Mouse (Mus musculus) heart, adult 8-10 months (tissue): ENCODE results near the gene Itpkb. TPM values are rescaled to one million over a fixed set of nuclear protein-coding genes. Genes with fewer than 3 reads are reported as not detected.
"Not testable (repeated sequence)": the region's sequence is repeated elsewhere in the genome, so short reads cannot be mapped to it uniquely, and the experiment has no call there.

Experiments used
- DNase-seq: peaks from one replicate; pipeline ENCODE4 v3.0.0; 2022; ENCODE audit warnings: low spot score
- total RNA-seq, 4 experiments: library from RNA; stranded (reverse); gene quantifications; 2 replicates each; pipeline ENCODE4 v1.2.4; 2022

Gene Itpkb
- total RNA-seq, 4 experiments from 2014 or later: 40.9 to 59.4 (median 57.3) TPM

DNA sequence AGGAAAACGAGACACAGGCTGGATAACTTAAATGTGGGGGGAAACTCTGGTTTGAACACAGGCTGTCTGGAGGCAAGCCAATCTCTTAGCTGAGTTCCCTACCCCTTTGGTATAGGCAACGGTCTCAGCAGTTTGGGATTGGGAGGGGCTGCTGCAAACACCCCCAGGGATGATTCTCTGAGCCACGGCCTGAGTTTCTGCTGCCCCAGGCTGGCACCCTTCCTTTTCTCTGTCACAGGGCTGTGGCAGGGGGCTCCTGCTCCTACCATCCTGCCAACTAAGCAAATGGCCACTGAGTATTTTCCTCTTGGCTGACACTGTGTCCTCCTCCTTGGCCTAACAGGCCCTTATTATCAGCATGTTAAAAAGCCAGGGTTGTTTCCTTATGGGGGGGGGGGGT, 37.3 kb downstream of the Itpkb start:
- no peak for DNase-seq

DNA sequence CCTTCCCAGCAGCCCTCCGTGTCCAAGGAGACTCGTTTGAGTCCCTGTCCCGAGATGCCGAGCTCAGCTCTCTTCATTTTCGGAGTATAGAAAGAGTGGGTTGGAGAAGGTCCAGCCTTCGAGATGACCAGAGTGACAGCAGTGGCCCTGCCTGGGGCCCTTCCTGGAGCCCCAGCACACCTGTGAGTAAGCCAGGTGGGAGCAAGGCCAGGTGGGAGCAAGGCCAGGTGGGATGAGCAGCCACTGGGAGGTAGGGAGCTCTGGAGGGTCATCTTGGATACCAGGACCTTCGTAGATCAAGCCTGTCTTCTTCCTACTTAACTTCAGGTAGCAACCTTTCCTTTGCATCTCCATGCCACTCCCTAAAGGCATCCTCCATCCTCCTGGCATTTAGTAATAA, 37.8 kb downstream of the Itpkb start:
- DNase-seq: no peak

DNA sequence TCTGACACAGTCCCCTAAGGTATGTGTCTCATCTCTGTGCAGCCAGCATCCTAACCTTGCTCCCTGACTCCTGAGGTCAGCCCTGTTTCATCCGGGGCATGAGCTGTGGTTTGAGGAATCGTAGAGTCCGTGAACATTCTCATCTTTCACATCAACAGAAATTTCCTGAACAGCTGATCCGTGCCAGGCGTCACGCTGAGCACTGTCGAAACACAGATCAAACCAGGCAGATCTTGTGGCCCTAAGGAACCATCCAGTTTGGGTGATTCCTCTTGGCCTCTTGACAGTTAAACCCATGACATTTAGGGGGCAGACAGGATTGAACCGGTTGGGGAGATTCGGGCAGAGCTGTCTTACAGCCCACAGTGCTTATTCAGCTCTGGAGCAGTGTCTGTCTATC, 38.4 kb downstream of the Itpkb start:
- no peak for DNase-seq

DNA sequence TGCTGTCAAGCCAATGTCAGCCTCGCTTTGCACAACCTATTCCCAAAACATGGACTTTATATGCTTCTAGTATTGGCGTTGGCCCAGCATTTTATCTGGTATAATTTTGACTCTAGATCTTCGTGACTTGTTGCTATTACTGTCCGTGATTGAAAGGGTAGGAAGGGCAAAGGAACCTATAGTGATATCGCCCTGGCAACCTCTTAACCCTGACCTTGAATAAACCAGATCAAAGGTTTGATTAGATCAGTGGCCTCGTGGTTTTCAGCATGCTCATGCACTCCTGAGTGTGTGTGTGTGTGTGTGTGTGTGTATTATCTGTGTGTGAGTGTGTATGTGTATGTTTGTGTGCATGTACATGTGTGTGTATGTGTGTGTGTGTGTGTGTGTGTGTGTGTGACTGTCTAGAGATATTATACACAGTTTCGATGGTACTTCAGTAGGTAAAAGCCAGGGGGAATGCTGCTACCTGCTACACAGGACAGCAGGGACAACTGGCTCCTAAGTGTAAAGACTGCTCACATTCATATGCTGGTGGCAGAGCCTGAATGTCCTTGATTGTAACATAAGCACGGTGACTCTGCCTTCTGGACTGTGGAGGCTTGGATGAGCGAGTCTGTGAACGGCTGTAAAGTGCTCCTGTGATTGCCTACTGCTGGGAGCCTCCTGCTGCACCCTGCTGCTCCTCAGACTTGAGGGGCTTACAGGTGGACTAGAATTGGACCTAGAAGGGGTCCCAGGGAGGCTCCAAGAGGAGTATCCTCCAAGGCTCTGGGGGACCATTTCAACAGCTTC, 40.8 kb downstream of the Itpkb start:
- DNase-seq: no peak

DNA sequence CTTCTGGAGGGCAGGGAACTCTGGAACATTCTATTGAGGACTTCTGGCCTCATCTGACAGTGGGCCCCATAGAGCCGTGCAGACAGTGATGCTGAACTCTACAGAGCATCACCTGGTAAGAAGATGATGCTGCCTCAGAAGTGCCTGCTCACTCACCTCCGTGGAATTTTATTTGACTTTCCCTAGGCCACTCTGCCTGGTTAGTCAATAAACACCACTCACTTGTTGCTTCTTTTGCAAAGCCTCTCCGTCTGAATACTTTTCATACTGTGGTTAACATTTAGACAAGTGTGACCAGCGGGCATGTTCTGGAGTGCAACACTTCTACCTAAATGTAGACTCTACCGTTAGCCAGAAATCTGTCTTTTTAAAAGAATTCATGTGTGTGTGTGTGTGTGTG, 42.0 kb downstream of the Itpkb start:
- not testable (repeated sequence) for DNase-seq

DNA sequence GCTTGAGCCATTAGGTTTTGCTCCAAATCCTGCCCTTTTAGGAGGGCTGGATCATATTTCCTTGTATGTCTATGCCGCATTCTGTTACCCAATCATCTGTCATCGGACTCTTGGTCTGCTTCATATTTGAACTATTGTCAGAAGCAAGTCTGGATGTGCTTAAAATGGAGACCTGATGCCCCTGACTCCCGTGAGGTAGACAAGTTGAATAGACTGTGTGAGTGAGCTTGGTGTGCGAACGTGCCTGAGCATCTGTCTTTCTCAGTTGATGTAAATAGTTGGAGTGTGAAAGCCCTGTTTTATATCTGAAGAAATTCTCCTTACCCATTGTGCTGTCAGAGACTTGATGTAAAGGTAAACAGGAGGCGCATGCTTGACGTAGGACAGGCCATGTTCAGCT, 46.3 kb downstream of the Itpkb start:
- no peak for DNase-seq

DNA sequence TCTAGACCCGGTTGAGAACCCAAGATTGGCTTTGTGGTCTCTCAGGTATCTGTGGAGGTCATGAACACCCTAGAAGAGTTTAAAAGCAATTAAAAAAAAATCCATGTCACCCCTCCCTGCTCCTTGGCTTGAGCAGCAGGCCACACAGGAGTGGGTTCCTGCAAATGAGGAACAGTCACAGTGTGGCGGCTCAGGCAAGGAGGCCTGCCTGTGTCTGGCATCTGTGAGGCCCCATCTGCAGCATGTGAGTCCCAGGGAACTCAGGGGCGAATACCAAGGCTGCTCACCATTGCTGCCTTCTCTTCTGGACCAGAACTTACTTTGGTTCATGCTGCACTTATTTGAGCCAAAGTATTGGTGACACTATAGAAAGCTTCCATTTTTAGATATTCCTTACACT, 49.3 kb downstream of the Itpkb start:
- DNase-seq: no peak

DNA sequence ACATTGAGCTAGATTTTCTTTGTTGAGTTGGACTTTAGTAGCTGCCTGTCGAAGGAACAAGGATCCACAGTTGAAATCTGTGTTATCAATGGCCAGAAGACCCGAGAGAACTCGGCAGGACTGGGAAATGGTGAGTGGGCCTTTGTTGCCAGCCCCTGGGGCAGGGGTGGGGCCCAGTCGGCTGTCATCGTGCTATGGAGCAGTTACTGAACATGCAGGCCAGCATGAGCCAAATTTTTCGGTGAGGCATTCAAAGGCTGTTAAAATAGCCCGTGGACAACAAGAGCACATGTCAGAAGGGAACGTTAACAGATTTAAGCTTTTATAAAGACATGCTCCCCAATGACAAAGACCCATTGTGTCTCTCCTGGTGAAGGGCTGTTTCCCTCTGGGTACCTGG, 52.1 kb downstream of the Itpkb start:
- no peak for DNase-seq

DNA sequence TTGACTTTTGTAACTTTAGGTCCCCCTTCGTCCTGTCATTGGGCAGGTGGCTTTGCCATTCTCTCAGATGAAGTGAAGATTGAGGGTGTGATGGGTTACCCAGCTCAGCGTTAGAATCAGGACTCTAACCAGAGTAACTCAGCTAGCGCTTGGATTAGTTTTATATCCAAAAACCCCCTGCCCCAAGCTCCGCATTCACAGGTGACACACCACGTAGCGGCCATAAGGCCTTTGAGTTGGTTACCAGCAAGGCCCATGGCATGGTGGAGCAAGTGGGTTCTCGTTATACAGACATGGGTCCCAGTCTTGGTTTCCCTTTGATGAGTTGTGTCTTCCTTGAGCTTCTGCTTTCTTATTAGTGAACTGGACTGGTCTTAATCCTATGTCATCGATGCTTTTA, 53.6 kb downstream of the Itpkb start:
- DNase-seq: no peak

DNA sequence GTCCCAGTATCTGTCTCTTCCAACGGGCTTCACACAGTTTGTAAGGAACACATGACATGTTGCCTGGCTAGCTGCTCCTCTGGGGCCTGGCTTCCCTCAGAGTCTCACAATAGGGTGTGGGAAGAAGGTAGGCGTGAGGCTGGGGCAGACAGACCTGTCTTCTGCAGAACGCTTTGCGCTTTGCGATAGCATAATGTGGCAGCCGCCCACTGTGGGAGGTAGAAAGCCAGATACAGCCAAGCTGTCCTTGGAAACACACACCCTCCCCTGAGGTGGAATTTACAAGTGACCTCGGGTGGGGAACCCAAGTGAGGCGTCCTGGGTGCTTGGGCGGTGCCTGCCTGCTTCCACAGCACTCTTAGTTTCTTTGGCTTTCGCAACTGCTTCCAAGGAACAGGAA, 54.2 kb downstream of the Itpkb start:
- DNase-seq: no peak

DNA sequence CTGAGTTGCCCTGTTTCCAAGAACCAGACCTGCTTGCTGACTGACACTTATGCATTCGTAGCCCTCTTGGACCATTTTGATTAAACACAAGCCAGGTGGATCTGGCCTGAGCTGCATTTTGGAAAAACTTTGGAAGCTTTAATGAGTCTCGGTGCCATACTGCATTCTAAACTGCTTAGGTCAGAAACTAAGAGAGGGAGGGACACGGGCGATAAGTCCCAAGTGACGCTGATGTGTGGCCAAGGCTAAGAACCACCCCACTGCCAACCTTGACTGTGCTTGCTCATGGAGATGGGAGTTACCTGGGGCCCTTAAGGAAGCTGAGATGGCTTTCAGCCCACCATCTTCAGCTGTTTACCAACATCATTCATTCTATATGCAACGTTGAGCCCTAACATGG, 55.0 kb downstream of the Itpkb start:
- DNase-seq: no peak

DNA sequence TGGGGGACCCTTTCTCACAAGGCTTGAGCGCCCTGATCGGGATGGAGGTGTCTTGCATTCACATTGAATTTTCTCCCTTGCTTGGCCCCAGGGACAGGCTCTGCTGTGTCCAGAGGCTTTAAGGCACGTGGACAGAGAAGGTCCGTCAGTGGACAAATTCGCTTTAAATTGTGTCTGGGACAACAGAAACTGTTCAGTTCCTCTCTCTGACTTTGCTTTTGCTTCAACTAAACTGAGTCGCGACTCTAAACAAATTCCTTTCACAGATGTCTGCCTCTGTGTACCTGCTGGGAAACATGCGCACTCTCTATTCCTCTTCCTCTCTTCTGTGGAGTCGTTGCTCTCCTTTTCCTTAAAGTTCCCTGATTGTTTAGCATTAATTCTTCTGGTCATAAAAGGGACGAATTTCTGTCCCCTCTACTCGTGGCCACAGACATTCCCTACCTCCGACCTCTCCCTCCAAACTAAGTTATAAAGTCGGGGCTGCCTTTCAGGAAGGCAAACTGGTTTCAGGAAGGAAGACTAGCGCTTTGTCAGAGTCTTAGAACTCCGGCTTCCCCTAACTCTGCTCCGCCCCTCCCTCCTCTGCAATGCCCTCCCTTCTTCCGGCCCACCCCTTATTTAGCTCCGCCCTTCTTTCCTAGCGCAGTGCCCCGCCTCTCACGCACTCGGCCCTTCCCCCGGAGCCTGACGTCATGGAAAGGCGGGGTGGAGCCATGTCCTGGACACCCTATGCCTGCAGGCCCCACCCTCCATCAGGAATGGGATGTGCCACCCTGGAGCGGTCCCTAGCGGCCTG, 56.9 kb downstream of the Itpkb start:
- DNase-seq: peak; percentile 99

DNA sequence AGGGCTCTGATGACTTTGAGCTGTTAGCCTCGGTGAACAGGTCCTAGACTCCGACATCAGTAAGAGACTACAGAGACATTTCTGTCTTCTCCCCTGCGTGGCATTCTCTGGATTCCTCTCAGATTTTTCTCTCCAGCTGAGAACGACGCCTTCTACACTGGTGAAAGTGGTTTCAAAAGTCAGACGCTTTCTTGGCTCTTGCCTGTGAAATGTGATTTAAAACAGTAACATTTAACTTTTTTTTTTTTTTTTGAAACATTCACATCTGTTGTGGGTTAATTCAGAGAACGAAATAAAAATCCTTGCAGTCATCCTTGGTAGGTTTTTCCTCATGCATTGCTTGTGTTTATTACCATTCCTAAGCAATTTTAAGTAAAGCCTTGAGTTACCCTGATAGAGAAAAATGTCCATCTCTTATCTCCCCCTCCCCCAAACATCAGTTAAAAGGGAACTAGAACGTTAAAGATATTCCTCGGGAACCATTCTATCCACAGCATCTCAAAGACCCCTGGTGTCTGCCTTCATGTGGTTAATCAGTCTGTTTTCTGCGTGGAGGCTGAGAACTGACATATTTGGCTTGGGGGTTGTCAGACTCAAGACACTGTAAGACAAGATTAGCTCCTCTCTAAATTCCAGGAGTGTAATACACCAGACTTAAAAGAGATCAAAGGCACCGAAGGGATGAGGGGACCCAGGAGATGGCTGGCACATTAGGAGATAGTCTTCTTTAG, 57.6 kb downstream of the Itpkb start:
- DNase-seq: no peak

DNA sequence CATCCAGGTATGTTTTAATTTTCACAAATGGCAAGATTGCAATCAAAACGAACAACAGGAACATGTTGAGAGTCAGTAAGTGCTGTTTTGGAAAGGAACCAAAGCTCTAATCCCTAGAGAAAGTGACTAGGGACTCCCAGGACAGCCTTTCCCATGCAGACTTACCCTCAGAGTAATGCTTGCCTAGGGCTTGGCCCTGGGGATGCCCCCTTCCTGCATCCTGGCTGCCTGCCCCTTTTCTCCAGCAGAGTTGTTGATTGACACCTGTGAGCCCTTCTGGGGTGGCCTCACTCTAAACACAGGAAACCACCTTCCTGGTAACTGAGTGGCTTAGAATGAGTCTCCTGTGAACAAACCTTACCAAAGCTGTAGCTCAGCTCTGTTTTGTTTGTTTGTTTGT, 58.2 kb downstream of the Itpkb start:
- DNase-seq: peak; percentile 58

DNA sequence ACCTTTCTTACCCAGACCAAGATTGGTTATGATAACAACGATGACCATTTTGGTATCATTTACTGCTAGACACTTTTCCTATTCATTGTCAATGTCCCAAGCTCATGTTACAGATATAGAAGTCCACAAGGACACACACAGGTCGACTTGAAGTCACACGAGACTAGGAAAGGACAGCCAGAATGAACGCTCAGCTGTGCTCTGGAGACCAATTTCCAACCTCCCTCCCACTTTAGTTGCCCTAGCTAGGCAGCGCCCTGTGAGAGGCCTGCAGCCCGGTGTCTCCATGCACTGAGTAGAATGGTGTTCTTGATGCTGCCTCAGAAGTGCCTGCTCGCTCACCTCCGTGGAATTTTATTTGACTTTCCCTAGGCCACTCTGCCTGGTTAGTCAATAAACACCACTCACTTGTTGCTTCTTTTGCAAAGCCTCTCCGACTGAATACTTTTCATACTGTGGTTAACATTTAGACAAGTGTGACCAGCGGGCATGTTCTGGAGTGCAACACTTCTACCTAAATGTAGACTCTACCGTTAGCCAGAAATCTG, 59.0 kb downstream of the Itpkb start:
- not testable (repeated sequence) for DNase-seq

DNA sequence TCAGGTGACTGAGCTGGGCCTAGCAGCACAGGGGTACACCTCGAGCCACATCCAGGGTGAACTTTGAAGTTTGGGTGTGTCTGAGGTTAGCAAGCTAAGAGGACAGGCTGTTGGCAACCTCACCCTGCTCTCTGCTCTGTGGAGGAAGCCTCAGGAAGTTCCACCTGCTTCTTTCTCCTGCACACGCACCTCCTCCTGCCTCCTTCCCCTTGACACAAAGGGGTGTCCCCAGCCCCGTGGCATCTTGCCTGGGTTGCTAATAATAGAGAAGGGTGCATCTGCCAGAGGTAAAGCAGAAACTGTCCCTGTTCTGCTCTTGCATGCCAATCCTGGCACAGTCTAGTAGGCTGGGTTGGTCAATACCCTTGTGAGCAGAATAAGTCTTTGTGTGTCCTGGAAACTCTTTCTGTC, 60.0 kb downstream of the Itpkb start:
- peak; percentile 69 for DNase-seq

DNA sequence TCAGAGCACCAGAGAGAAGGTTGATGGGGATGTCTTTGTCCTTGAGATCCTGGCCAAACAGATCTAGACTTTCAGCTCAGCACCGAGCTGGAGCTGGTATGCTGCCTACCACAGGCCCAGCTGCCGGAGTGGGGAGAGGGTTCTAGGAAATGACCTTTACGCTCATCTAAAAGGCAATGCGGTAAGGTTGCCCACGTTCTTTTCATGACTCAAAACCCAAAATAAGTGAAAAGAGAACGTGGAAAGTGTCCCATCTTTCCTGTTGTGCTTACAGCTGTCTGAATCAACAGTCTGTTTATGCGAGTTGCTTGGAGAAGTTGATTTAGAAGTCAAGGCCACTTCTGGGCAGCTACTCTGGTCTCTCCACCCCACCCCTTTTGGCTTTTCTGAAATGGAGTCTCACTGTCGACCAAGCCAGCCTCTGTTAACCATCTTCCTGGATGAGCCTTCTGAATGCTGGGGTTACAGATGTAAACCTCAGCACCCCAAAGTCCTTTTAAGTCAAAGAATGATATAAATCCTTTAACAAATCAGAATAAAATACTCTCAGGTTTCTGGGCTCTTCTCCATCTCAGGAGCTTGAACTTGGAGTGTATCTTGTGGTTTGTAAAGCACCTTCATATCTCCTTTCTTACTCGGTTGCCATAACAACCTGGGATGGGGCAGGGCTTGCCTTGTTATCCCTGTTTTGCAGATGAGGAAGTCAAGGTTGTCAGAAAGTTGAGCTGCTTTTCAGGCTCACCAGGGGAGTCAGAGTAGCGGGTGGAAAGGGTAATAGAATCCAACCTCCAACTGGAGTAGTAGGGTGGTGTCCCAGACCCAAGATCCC, 60.7 kb downstream of the Itpkb start:
- no peak for DNase-seq

DNA sequence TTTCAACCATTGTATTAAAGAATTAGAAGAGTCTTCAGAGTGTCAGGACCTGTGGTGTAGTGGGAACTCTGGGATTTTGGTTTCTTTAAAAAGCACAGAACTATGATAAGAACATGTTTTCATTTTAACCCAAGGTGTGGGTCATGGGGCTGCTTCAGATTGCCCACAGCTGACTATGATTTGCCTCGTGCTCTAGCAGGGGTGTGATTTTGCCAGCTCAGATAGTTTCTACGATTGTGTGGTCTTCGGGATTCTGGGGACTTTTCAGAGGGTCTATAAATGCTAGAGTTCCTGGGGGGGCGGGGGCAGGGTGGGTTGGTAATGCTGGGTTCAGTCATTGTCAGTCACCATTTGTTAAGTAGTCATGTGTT, 61.3 kb downstream of the Itpkb start:
- DNase-seq: no peak

DNA sequence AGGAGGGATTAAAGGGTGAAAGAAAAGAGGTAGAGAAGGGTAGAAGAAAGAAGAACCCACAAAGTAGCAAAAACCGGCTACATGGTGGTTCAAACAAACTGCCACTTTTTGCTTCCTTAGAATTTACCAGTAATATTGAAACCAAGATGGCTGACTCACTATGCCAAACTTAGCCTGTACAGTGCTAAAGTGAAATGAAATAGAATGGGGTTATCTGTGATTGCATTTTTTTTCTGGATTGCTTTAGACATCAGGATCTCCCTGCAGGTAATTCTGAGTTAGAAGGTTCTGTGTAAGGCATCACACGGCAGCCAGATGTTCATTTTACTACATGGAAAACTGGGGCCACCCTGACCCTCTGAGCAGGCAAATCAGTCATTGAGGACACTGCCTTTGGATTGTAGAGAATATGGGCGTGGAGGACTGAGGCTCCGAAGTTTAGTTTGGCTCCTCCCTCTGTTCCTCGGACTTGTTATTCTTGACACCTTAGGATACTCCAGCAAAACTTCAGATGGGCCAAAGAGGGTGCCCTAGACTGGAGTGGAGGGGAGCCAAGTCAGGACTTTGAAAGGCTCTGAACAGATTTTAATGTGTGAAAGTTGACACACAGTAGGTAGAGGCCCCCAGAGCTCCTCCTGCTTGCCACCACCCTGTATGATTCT, 62.0 kb downstream of the Itpkb start:
- no peak for DNase-seq

DNA sequence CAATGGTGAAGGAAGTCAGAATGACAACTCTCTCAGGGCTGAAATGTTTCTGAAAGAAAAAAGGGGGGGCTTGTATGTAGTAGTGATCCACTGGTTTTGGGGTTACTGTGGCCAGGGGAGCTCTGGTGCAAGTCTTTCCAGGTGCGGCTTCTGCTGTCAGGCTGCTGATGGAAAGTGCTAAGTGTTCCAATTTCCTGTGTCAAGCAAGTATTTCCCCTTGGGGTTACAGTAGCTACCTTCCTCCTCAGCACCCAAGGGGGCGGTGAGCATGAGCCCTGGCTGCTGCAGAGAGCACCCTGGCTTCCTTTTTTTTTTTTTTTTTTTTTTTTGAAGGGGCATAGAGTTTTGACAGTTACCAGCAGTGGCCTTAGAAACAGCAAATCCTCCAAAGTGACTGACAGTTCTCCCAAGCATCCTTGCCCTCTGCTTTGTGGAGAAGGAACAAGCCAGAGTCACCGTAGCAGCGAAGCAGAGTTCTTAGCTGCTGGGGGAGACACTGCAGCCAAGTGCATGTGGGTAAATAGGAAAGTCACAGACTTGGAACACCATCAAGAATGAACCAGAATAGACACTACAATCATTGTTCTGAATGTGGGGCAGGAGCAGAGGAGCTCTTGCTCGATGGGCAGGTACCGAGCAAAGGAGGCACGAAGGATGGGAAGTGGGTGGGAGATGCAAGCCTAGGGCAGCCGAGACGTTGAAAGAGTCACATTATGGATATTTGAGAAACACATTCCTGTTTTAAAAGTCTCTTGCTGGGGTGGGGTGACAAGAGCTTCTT, 62.9 kb downstream of the Itpkb start:
- DNase-seq: peak; percentile 64
